Mouse (Mus musculus): ENCODE measurements around the gene Neurl4.

DNA sequence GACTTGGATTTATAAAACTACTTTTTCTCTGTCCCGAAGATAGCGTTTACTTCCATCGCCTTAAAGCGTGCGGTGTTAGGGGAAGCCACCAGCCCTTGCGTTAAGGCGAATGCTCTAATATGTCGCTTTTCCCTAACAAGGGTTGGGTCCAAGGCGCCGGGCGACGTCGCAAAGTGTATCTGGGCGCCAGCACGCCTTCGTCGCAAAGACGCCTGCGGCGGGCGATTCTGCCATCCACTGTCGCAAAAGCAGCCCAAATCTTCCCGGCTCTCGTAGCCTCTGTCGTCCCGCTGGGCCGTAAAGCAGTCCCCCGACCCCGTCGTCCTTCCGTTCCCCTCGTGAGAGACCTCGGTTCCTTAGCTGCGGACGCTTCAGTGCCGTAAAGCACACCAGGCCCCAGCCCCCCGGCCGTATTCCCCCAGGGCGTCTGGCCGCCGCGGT lies 554 bp downstream of the Neurl4 start:
- TF ChIP-seq CTCF (IDR thresholded peaks at IDR 0.05; ENCODE audit: extremely low read depth, insufficient read length, insufficient replicate concordance, low read depth, low read length) (no peak), POLR2A (IDR thresholded peaks at IDR 0.05; ENCODE audit: low read depth, low read length) (0 out of 2 replicates have a peak, but pooled peaks have one; percentile 18)

All from small intestine, adult 2 months (tissue).